Mouse (Mus musculus) central nervous system, embryonic 18 days (tissue): Measurements from ENCODE around the gene Psme1. TPM values are rescaled to one million over a fixed set of nuclear protein-coding genes. Genes with fewer than 3 reads are reported as not detected.

ENCODE experiments used
- polyA plus RNA-seq: library from polyadenylated mRNA; depleted of rRNA; stranded (reverse); fragments of >200 nt; gene quantifications from 2 replicates; pipeline ENCODE4 v1.2.3, GENCODE M21; 2012; rRNA removed

Psme1 gene
- polyA plus RNA-seq: 138 and 140 TPM in 2 replicates

DNA sequence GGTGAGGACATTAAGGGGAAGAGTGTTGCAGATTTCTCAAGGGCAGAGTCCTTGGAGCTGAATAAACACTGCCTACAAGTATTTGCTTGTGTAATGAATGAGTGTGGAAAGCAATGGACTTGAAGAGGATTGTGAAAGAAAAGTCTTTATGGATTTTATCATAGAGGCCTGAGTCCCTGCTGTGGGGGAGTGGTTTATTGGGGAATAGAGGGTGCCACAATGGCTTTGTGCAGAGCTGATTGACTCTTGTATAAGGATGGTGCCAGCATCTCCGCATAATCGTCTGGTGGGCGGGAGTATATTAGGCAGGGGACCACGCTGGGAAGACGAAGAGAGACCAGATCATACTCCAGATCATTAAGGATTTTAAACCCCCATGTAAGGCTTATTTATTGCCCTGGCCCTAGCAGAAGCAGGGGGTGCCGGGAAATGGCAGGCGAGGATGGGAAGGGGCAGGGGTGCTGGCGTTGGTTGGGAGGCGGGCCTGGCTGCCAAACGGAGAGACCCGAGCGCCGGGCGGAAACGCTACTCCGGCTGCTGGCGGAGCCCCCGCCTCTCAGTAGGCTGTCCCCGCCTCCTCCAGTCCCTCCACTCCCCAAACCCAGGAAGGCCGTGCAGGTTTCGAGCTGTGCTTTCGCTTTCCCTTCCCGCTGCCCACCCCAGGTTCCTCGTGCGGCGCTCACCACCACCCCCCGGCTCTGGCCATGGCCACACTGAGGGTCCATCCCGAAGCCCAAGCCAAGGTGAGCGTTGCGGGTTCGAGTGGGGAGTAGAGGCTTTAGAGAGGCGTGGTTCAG, at the start of gene Psme1:
Gene Psme1 (plus strand): TSS at position 253 of the 797 bp plus-strand sequence.

DNA sequence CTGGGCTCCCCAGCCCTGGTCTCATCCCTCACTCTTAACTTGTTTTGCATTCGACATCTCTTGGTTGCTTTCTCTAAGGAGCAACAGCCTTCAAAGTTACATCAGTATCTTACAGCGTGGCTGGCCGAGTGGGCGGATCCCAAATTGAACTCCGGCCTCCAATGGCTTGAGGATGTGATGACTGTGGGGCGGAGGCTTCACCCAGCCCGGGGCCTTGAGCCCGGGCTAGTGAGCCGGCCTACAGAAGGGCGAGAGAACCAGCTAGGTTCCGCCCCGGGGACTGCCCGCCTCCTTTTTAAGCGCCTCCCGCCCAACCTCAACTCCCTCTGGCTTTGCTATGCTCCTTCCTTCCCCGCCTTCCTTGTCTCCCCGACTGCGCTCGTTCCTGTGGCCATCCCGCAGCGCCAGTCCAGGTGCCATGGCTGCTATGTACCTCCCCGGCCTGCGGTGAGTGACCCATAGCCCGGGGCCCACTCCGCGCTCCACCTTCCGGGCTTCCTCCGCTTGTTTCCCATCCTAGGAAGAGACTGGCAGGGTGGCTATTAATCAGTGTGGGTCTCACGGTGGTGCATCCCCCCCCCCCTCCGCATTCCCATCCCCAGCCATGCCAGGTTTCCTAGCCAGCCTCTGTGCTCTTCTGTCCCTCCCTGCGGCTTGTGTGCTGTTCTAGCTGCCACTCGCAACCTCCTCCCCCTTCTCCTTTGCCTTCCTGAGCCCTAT, 37.7 kb upstream of the Psme1 start, which contains the start of gene Pck2:
Gene Pck2 (plus strand): TSS at position 200 of the 720 bp plus-strand sequence.

GRCm38 (mm10) chr14:55559799-55560201, 18.1 kb upstream of the Psme1 start, which contains the start of gene Dcaf11:
TSS of gene Dcaf11 (plus strand) at chr14:55560006.

GRCm38 (mm10) chr14:55560202-55561073, 17.5 kb upstream of the Psme1 start, which contains the start of gene A730061H03Rik:
TSS of gene A730061H03Rik (minus strand) at chr14:55560406.

GRCm38 (mm10) chr14:55575302-55575701, 2.6 kb upstream of the Psme1 start, which contains the start of gene Fitm1:
TSS of gene Fitm1 (plus strand) at chr14:55575617.

DNA sequence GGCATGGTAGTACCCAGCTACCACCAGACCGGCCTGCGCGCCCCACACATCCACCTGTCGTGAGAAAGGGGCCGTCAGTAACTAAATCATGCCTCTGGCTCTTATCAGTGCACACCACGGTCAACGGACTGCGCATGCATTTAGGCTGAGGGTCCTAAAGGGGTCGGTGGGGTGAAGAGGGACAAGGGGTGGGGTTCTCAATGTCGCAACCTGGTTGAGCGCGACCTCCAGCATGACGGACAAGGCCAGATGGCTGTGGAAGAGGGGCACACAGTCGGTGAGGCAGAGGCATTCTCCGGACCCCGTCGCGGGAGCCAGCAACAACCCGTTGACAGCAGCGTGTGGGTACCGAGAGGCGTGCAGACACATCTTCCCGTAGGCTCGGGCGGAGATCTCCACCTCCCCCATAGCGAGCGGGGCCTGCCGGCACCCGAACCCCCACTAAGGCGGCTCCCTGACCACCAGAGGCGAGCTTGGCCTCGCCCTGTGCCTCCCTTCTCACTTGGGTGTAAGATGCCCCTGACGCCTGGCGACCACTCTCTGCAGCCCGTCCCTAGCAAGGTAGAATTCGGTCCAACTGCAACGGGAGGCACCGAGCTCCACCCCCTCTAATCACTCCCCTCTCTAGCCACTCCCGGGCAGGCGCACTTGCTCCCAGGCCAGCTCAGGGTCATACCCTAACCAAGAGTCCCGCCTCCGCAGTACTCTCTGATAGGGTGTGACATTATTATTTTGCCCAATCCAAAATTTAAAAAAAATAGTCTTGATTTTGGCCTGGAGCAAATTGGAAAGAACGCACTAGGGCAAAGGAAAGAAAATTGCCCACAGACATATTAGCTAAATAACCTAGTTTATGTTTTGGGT, 7.0 kb downstream of the Psme1 start, which contains the start of gene Emc9:
Gene Emc9 (minus strand): TSS at position 601 of the 864 bp plus-strand sequence.

GRCm38 (mm10) chr14:55590748-55591330, 12.9 kb downstream of the Psme1 start, which contains the start of gene Psme2:
TSS of gene Psme2 (minus strand) at chr14:55591113.

DNA sequence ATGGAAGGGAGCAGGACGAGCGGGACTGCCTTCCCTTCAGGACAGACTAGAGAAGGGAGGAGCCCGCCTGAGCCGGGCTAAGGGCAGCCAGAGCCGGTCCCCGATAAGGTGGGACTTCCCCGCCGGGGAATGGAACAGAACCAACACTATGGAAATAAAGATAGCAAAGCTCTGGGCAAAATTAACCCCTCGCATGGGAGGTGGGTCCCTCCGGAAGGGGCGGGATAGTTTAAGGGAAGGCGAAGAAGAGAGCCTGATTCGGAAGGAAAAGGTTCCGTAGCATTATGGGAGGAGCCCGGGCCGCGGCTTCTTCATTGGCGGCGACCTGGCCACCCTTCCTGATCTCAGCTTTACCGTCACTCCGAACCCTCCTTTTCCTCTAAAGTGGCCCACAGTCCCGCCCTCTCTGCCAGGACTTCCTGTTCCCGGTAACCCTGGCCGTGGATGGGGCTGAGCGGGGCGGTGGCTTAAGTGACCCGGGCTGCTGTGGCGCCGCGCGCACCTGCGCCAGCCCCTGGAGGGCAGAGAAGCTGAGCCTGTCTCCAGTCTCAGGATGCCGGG, 13.5 kb downstream of the Psme1 start, which contains the start of gene Rnf31:
Gene Rnf31 (plus strand): TSS at position 378 of the 561 bp plus-strand sequence.

DNA sequence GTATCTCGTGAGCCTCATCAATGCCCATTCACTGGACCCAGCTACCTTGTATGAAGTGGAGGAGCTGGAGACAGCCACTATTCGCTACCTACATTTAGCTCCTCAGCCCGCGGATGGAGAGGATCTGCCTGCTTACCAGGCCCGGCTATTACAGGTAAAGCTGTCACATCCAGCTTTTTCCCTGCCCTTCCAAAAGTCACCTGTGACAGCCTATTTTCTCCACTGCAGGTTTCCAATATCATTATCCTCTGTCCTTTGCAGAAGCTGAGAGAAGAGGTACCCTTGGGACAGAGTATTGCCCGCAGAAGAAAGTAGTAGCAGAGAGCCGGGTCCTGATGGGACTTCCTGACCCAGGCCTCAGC, 25.3 kb downstream of the Psme1 start, which contains the start of gene Irf9:
Gene Irf9 (plus strand): TSS at position 301 of the 362 bp plus-strand sequence.

GRCm38 (mm10) chr14:55617822-55618221, 39.9 kb downstream of the Psme1 start, which contains the start of gene Rec8:
TSS of gene Rec8 (plus strand) at chr14:55618037.

Other genes with a start within 250 kb of the Psme1 start
- gene Dhrs4, start 99.4 kb upstream of the Psme1 start, polyA plus RNA-seq: 14.6 and 15.1 TPM in 2 replicates
- 237 and 240 TPM in 2 replicates for gene Carmil3, start 87.5 kb upstream of the Psme1 start, polyA plus RNA-seq
- gene Cpne6, start 67.7 kb upstream of the Psme1 start, polyA plus RNA-seq: 44.9 and 48.5 TPM in 2 replicates
- gene Nrl, start 53.1 kb upstream of the Psme1 start, polyA plus RNA-seq: 0.96 and 1.5 TPM in 2 replicates
- gene Pck2, start 37.9 kb upstream of the Psme1 start, polyA plus RNA-seq: 22.0 and 24.8 TPM in 2 replicates
- gene Dcaf11, start 18.1 kb upstream of the Psme1 start, polyA plus RNA-seq: 98.1 and 109 TPM in 2 replicates
- 0.59 TPM in 1 of 2 replicates, not detected in the other for gene A730061H03Rik, start 17.7 kb upstream of the Psme1 start, polyA plus RNA-seq
- gene Fitm1, start 2.5 kb upstream of the Psme1 start, polyA plus RNA-seq: 0.08 and 2.9 TPM in 2 replicates
- gene Emc9, start 7.2 kb downstream of the Psme1 start, polyA plus RNA-seq: 43.1 and 47.2 TPM in 2 replicates
- gene Psme2, start 13.0 kb downstream of the Psme1 start, polyA plus RNA-seq: 76.9 and 77.8 TPM in 2 replicates
- 21.9 and 24.7 TPM in 2 replicates for gene Rnf31, start 13.6 kb downstream of the Psme1 start, polyA plus RNA-seq
- 24.2 and 30.3 TPM in 2 replicates for gene Irf9, start 25.4 kb downstream of the Psme1 start, polyA plus RNA-seq
- 17.6 and 22.2 TPM in 2 replicates for gene Rec8, start 39.9 kb downstream of the Psme1 start, polyA plus RNA-seq
- gene Ipo4, start 57.8 kb downstream of the Psme1 start, polyA plus RNA-seq: 202 and 205 TPM in 2 replicates
- 5.1 TPM in 2 replicates for gene Gm49378, start 59.8 kb downstream of the Psme1 start, polyA plus RNA-seq
- 35.5 and 36.6 TPM in 2 replicates for gene Tm9sf1, start 65.7 kb downstream of the Psme1 start, polyA plus RNA-seq
- 1.2 and 1.4 TPM in 2 replicates for gene Tssk4, start 72.1 kb downstream of the Psme1 start, polyA plus RNA-seq
- 49.7 and 51.7 TPM in 2 replicates for gene Mdp1, start 82.4 kb downstream of the Psme1 start, polyA plus RNA-seq
- 39.3 and 44.8 TPM in 2 replicates for gene Gmpr2, start 93.8 kb downstream of the Psme1 start, polyA plus RNA-seq
- gene Nedd8, start 94.0 kb downstream of the Psme1 start, polyA plus RNA-seq: 467 and 498 TPM in 2 replicates
- 19.4 and 19.8 TPM in 2 replicates for gene Tinf2, start 103.7 kb downstream of the Psme1 start, polyA plus RNA-seq
- 0.31 and 2.6 TPM in 2 replicates for gene Tgm1, start 135.8 kb downstream of the Psme1 start, polyA plus RNA-seq
- 70.1 and 73.0 TPM in 2 replicates for gene Rabggta, start 144.1 kb downstream of the Psme1 start, polyA plus RNA-seq
- 87.8 and 91.7 TPM in 2 replicates for gene Dhrs1, start 167.6 kb downstream of the Psme1 start, polyA plus RNA-seq
- 18.7 and 19.3 TPM in 2 replicates for gene Nop9, start 167.6 kb downstream of the Psme1 start, polyA plus RNA-seq
- 0.88 and 1.0 TPM in 2 replicates for gene Cideb, start 180.3 kb downstream of the Psme1 start, polyA plus RNA-seq
- gene Ltb4r2, start 183.3 kb downstream of the Psme1 start, polyA plus RNA-seq: 0.35 and 0.48 TPM in 2 replicates
- gene Ltb4r1, start 187.8 kb downstream of the Psme1 start, polyA plus RNA-seq: 0.47 and 0.59 TPM in 2 replicates
- gene Adcy4, start 206.0 kb downstream of the Psme1 start, polyA plus RNA-seq: 2.7 and 3.0 TPM in 2 replicates
- 1.1 and 1.3 TPM in 2 replicates for gene Ripk3, start 210.7 kb downstream of the Psme1 start, polyA plus RNA-seq
- gene Nfatc4, start 245.0 kb downstream of the Psme1 start, polyA plus RNA-seq: 9.2 and 11.3 TPM in 2 replicates